Mouse (Mus musculus): ENCODE results near the gene Lin28a.

The Lin28a gene

DNA sequence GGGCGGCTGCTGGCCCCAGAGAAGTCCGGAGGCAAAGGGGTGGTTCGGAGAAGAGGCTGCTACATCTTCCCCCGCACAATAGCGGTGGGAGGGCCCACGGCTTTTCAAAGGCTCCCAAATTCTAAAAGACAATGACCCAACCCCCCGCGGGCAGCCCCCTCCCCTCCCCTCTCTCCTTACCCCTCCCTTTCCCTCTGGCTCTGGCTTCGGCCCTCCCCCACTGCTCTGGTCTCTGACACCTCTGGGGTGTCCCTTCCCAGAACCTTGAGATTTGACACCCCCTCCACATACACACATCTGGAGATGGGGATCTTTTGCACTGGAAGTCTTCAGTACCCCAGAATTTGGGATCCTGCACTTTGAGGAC lies at the start of gene Lin28a:
TSS of gene Lin28a (minus strand) at position 63 of the 367 bp plus-strand sequence.
- no peak for DNase-seq (ENCODE audit: extremely low read depth, low read depth, low spot score)

DNA sequence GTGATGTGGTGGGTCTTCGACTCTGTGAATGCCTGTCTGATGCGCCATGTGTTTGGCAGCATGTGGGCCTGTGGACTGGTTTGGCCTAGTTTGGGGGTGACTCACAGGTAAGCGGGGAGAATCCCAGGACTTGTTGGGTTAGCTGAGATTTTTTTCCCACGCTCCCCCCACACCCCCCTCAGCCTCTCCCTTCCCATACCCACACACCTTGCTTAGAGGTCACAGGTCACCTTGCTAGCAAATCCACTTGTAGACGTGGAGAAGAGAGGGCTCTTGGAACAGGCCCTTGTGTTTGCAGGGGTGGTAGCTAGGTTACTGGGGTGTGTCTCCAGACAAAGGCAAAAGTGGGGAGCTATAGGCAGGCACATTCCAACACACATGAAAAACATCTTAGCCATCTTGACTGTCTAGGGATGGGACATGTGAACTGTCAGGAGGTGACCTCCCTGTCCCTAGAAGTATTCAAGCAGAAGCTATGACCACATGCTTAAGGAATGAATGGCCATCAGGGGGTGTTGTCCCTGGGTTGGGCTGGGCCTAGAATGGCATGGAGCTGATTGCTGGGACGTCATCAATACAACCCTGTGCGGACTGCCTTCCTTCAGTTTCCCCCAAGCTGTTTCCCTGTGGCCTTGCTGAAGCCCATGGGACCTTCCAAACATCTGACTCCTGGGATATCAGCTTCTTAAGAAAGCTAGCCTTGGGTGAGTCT lies 49.3 kb upstream of the Lin28a start:
- DNase-seq (ENCODE audit: extremely low read depth, low read depth, low spot score), result no peak

DNA sequence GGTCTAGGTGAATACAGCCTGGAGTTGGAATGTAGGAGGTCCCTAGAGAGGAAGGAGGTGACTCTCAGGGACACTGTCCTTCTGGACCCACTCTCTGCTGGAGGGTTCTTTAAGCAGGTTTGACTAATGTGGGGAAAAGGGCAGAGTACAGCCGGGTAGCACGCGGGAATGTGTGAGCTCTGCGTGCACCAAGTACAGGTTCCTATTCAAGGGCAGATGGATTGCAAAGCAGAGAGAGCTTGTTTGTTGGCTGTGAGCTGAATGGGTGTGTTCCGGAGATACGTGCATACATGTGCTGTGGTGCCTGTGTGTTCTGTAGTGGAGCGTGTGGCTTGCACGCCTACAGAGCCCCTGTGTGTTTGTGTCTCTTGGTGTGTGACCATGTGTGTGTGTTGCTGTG lies 48.7 kb upstream of the Lin28a start:
- no peak for DNase-seq (ENCODE audit: extremely low read depth, low read depth, low spot score)

DNA sequence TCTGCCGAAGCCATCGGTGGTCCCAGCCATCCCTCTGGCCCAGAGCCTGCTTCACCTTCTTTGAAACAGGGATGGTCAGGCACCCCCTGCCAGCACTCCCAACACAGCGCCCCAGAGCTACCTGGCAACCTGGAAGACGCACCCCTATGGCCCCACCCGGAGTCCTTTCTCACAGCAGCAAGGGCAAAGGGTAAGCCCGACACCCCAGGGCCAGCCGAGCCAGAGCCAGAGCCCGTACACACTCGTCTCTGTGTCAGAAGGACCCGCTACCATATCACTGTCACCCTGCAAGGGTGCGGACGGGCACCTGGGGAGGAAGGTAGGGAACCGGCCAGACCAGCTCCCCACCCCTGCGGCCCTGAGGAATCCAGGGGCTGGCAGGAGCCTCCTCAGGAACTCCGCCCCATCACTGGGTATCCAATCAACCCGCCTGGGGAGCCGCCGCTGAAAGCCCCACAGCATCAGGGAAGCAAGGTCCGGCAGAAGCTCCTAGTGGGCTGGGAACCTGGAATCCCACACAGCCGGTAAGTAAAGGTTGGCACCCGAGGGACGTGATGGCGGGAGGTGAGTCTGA lies 46.9 kb upstream of the Lin28a start:
- no peak for DNase-seq (ENCODE audit: extremely low read depth, low read depth, low spot score)

DNA sequence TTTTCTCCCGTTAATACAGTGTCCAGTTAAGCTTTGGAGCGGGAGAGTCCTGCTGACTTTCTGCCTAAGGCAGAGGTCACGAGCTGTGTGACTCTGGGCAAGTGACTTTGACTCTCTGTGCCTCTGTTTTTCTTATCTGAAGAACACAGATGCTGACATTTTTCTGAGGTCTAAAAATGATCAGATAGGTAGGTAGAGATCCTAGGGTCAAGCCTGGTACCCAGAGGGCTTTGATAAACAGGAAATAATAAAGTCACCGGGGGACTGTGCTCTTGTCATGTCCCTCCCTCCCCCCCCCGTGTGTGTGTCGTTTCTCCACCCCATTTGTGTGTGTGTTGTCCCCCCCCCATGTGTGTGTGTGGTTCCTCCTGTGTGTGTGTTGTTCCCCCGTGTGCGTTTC lies 43.9 kb upstream of the Lin28a start:
- DNase-seq (ENCODE audit: extremely low read depth, low read depth, low spot score), result no peak

DNA sequence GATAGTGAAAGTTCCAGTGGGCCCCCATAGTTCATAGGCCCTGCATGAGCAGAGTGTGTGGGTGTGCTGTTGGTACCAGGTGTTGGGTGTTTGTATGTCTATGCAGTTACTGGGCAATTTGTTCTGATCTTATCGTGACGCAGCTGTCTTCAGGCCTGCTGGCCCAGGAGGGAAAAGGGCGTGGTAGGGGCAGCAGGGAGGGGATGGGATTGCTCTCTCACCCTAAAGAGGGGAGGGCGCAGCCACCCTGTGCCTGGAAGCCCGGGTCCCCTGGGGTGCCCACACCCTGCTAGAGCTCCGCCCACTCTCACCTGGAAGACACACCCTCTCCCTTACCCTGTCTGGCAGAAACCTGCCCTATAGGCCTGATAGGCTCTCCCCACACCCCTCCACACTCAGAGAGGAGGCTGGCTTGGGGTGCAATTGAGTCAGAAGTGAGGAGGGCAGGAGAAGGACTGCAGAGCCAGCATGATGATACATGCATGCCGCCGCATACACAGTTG lies 43.4 kb upstream of the Lin28a start:
- peak; percentile 68 for DNase-seq (ENCODE audit: extremely low read depth, low read depth, low spot score)

DNA sequence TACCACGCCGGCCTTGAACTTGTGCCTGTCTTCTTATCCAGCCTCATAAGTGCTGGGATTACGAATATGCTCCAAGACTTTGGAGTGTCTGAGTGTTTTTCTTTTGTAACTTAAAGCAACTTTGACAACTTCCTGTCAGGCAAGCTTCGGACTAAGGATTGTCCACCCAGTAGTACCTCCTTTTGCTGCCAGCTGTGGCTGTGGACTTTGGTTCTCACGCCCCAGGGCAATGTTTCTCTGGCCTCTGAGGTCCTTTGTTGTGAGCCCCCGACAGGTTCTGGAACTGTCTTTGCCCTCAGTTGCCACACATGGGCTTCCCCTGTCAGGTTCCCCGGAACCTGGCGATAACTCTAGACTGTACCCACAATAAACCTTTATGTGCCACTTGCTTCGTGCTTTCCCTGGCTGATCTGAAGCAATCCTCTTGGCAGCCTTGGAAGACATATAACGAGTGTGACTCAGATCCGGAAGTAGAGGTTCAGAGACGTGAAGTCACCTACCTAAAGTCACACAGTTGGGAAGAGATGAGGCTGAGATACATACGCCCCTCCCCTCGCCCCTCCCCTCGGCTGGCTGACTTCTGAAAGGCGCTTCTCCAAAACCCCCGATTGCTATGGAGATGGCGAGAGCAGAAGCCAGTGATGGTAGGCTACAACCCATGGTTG lies 42.7 kb upstream of the Lin28a start:
- peak; percentile 97 for DNase-seq (ENCODE audit: extremely low read depth, low read depth, low spot score)

DNA sequence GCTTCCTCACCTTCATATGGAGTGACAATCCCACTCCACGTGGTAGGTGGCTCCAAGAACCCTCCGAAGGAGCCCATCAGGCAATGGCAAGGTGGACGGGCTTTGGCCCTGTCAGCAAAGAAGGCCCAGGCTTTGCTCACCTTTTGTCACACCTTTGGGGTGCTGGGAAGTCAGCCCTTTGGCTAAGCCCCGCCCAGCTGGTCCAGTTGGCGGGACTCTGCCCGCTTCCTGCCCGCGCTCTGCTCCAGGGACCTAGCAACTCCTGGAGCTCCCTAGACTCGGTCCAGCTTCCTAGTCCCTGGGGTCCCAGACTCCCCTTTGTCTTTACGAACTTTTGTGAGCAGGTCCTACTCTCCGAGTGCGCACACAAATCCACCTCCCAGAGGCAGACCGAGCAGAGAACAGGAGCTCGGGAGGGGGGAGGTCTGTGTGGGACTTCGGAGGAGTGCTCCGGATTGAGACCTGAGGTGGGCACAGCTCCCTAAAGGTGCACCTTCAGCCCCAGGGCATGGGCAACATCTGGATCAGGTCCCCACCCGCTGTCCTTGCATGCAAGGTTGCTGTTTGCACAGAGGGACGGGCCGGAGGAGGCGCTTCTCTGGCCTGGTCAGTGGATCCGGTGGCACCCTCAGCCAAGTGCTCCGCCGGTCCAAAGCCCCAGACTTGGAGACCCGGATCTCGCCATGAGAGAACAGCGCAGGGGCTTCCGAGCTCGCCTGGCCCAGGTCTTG lies 41.7 kb upstream of the Lin28a start, which contains the start of gene Crybg2:
TSS of gene Crybg2 (plus strand) at position 681 of the 731 bp plus-strand sequence.
- no peak for DNase-seq (ENCODE audit: extremely low read depth, low read depth, low spot score)

DNA sequence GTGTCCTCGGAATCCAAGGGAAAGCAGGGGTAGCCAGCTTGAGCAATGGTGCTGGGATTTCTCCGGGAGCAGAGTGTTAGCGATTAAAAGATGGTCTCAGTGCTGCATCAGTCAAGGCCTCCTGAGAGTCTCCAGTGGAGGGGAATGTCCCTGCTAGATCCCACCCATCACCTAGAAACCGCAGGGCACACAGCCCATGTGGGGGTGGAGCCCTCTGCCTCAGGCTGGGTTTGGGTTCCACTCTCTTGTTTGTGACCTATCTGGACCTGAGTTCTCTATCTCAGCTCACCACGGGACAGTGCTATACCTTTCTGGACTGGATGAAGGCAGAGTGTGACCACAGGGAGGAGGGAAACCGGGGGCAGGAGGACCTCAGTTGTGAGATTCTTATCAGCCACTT lies 40.3 kb upstream of the Lin28a start:
- DNase-seq (ENCODE audit: extremely low read depth, low read depth, low spot score), result no peak

DNA sequence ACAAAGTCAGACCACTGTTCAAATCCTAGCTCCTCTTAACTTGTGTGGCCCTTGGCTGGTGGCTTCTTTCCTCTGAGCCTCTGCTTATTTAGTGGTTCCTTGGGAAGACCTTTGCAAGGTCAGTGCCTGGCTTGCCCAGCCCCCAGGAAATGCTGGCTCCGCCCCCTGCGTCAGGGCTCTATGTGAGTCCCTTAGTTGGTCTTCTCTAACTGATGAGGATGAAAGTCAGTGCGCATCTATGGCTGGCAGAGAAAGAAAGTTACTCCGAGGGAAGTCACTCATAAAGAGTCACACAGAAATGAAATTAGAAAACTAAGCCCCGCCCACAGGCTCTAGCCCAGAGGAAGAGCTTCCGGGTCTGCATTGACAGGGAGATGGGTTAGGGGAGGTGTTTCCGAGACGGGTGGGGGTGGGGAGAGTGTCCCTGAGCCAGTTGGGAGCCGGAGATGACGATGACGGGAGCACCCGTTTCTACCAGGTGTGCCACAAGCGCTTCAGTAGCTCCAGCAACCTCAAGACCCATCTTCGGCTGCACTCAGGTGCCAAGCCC lies 39.6 kb upstream of the Lin28a start:
- DNase-seq (ENCODE audit: extremely low read depth, low read depth, low spot score), result no peak

DNA sequence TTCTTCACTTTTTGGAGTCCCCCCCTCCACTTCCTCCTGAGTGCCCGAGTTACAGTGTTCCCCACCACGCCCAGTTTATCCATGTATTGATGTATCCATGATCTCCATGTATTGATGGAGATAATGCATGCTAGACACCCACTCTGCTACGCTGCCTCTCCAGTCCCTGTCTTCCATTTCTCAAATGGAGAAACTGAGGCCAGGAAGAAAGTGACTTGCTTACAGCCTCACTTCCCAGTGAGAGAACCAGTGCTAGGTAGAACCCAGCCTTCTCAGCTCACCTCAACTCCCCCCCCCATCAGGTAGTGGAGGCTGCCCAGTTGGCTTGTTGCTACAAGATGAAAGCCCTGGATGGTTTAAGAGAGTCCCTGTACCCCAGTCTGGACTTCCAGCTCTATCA lies 34.9 kb upstream of the Lin28a start, which contains the start of gene Zfp683:
TSS of gene Zfp683 (plus strand) at position 301 of the 400 bp plus-strand sequence.
- DNase-seq (ENCODE audit: extremely low read depth, low read depth, low spot score), result no peak

DNA sequence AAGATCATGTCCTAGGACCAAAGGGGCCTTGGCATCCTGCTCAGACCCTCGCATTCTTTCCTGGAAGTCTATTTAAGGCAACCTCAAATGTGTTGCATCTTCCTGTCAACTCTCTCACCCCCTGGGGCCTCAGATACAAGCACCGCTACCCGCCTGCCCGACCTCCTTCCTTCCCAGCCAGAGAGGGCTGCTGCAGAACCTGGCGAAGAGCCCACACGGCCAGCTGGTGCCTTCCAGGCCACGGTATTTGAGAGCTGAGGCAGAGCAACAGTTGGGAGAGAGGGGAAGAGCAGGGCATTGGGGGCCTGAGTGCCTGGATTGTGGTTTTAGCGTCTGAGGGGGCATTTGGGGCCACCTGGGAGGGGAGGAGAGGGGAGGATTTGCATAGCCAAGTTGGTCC lies 33.9 kb upstream of the Lin28a start:
- no peak for DNase-seq (ENCODE audit: extremely low read depth, low read depth, low spot score)

DNA sequence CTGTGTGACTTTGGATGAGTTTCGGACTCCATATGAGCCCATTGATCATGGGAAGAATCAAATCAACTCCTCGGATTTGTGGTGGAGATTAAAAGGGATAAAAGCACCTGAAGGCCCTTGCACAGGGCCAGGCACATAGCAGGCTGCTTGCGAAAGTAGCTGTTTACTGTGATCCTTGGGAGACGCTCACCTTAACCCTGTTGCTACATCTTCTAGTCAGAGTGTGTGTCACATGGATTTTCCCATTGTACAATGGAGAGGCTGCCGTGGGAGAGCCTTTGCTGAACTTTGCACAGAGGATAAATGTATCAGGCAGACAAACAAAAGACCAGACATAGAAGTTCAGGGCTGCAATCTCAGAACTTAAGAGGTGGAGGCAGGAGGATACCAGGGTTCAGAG lies 33.3 kb upstream of the Lin28a start:
- peak; percentile 77 for DNase-seq (ENCODE audit: extremely low read depth, low read depth, low spot score)

DNA sequence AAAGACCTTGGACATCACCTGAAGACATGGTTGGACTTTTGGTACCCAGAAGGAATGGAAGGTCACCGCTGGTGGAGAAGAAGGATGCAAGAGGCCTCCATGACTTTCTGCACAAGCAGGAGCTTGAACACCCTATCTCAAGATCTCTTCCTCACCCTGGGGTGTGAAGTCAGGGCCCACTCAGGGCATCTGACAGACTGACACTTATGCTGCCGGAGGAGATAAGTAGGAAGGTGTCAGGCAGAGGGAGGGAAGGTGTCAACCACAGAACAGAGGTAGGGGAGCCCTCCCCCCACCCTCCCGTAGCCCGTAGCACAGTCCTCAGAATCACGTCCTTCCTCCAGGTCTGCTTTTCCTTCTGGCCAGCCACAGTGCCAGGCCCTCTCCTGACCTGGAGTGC lies 29.0 kb upstream of the Lin28a start:
- no peak for DNase-seq (ENCODE audit: extremely low read depth, low read depth, low spot score)

DNA sequence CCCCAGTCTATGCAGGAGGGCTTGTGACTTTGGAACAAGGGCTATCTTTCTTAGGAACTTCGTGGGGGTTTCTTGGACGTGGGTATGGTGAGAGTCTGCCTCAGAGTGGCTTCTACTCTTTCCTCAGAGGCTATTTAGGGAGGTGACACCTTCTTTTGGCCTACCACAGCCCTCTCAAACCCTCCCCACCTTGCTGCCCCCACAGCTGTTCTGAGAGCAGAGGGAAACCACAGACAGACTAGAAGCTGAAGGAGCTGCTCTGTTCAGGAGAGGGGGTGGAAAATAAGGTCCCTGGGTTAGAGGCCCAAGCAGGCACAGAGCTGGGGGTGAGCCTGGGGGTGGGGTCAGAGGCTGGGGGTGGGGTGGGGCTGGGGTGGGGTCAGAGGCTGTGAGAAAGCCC lies 24.4 kb upstream of the Lin28a start:
- no peak for DNase-seq (ENCODE audit: extremely low read depth, low read depth, low spot score)

DNA sequence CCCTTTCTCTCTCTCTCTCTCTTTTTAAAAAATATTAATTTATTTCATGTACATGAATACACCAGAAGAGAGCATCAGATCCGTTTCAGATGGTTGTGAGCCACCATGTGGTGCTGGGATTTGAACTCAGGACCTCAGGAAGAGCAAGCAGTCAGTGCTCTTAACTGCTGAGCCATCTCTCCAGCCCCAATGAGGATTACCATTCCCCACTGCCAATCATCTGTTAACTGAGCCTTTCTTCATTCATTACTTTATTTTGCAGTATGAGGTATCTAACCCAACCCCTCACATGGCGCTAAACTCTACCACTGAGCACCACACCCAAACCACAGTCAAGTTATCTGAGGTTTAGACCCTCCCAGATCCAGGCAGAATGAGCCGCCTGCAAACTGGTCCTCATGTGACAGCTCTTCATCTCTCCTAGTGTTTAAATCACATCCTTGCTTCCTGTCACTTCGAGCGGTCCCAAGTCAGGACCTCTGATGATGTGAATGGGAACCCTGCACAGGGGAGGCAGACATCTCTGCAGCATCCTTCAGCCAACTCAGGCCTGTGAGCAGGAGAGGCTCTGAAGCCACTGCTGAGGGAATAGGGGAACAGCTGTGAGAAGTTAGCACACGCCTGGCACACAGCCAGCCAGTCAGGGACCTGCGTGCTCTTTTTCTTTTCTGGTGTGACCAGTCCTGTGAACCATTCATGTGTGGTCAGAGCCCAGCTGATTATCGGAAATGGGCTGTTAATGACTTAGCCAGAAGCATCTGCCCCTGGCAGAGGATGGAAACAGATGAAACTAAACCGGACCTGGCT lies 22.9 kb upstream of the Lin28a start:
- no peak for DNase-seq (ENCODE audit: extremely low read depth, low read depth, low spot score)

DNA sequence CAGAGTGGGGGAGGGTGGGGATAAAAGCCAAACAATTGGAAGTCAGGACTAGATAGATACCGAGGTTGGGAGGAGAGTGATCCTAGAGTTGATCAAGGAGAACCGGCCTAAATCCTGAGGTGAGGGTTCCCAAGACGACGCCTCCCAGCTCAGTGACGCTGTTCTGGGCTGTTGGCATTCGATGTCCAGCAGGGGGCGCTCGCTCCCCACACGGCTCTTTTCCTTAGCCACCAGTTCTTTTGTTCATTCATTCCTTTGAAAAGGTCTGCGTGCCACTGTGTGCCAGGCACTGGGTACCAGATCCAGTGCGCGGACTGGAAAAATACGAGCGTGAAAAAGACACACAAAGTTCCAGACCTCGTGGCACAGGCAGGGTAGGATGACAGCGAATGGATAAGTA lies 17.3 kb upstream of the Lin28a start:
- no peak for DNase-seq (ENCODE audit: extremely low read depth, low read depth, low spot score)

DNA sequence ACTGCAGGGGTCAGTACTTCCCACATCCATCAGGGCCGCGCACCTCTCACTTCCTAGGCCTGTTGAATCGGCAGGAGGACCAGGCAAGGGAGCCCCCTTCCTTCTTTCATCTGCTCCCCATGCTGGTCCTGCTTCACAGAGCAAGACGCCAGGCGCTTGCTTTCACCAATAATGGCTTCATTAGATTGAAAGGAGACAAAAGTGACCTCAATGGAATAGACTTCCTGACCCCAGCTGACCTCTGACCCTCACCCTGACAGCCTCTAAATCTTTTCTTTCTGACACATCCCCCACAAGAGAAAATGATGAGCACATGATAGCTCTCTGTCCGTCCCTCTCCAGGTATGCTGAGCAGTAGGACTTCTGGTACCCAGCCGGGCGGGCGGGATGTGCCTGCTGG lies 7.2 kb upstream of the Lin28a start:
- DNase-seq (ENCODE audit: extremely low read depth, low read depth, low spot score), result no peak

DNA sequence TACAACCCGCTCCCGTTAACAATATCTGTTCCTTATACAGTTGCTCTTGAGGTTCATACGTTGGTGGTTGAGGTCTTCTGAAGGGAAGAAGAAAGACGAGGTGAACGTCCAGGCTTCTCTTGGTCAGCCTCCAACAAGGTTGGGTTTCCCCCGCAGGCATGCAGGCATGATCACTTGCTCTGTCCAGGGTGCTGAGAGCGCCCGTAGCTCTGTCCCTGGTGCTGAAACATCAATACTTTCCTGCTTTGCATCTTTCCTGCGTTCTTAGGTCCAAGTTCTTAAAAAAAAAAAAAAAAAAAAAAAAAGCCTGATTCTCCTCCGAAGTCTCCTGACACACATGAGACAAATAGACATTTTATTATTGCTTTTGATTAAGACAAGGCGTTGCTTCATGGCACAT lies 2.0 kb upstream of the Lin28a start:
- no peak for DNase-seq (ENCODE audit: extremely low read depth, low read depth, low spot score)

DNA sequence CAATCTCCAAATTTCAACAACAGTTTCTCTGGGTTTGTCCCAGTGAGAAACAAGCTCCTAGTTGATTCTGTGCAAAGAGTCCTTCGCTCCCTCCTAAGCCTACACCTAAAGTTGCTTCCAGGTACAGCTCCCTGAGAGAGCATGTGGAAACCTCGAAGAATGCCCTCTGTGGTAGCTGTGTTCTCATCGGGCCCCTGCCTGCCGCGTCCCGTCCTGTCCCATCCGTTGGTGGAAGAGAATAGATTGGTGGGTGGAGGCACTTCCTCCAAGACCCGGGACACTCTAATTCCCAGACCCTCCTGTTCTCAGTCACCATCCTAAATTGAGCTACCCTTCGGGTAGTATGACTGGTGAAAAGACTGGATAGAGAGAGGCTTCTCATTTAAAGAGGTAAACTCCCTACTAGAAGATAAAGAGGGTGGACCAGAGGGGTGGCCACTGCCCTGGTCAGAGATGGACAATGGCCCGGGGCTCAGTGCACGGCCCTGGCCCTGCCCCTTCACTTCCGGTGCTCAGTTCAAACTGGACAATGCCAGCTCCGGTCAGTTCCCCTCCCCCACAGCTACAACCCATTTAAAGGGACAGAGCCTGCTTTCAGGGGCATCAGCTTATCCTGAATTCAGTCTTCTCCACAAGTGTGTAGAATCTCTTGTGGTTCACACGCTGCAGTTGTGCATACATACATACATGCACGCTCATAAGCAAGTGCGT lies 1.2 kb upstream of the Lin28a start:
- DNase-seq (ENCODE audit: extremely low read depth, low read depth, low spot score), result no peak
